Mouse (Mus musculus): ENCODE measurements around the gene Zscan25.
A peak's percentile ranks its signal among the peaks of the same experiment; 100 is the strongest.
"Not testable (repeated sequence)": the region's sequence is repeated elsewhere in the genome, so short reads cannot be mapped to it uniquely, and the experiment has no call there.

Gene Zscan25

DNA sequence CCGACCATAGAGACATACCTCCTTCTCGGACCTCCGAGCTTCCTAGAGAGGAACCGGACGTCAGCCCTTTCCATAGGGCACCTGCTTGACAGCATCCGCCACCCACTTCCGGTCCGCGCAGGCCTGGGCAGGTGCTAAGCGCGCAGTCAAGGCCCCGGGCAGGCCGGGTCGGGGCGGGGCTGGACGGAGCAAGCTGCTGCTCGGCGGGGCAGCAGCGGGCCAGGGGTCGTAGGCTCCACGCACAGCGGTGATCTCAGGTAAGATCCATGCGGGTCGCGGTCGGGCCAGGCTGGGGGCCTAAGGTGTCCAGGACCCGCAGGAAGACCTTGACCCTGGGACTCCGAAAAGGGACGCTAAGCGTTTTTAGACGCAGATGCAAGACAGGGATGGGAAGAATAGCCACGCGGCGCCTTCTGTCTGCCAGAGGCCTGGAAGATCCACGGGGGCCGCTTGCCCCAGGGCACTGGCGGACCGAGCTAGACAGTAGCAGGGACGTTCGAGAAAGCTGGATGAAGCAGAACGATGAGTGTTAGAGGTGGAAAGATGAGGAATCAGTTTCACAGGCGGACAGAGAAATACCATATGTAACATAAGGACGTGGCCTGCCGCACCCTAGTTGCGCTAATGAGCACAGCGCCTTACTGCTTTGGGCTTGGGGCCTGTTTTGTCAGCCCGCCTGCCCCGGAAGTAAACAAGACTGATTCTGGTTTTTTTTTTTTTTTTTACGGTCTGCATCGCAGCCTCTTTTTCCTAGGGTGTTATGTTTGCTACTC, at the start of gene Zscan25:
Gene Zscan25, plus strand, starts transcription at position 130 of the 773 bp plus-strand sequence.
- peak; percentile 93 to 95 for DNase-seq

GRCm38 (mm10) chr5:145230641-145231040, 49.7 kb upstream of the Zscan25 start:
- no peak for DNase-seq

- peak; percentile 98 for DNase-seq
These were observed 48.9 kb upstream of the Zscan25 start, which contains the start of gene Zfp655 for GRCm38 (mm10) chr5:145231367-145231871. Gene Zfp655 (plus strand): TSS chr5:145231715.

- DNase-seq = peak in 1 of 2 experiments; percentile 64
These were observed 48.3 kb upstream of the Zscan25 start for GRCm38 (mm10) chr5:145231893-145232411.

DNA sequence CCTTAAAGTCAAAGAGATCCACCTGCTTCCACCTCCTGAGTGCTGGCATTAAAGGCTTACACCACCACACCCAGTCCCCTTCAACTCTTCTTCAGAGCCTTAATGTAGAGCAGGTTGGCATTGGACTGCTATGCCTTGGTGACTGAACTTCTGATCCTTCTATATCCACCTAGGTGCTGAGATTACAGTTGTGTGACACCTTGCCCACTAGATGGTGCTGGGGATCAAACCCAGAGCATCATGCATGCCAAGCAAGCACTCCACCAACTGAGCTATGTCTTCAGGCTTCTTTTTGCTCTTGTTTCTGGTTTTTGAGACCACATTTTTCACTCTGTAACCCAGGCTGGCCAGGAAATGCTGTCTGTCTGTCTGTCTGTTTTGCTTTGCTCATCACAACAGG, 45.7 kb upstream of the Zscan25 start:
- DNase-seq = peak; percentile 47 to 53

DNA sequence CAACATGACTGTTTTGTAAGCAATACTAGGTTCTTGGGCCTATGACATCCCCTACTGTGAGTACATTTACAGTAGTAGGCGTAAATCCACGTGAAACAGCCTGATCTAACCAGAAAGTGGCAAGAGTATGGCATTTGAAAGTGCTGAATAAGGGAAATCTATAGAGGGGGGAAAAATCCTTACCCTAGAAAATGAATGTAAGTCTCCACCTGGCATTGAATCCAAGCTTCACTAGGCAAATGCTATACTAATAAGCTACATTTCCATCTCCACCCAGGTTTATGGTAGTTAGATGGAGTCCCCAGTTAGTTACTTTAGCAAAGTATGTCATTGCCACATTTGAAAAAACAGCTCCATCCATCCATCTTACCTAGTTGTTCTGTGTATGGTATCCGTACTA, 30.8 kb upstream of the Zscan25 start:
- no peak for DNase-seq

- not testable (repeated sequence) for DNase-seq
These were observed 6.7 kb upstream of the Zscan25 start for GRCm38 (mm10) chr5:145273568-145273967.

- DNase-seq = no peak
These were observed 352 bp upstream of the Zscan25 start for GRCm38 (mm10) chr5:145279948-145280347.

DNA sequence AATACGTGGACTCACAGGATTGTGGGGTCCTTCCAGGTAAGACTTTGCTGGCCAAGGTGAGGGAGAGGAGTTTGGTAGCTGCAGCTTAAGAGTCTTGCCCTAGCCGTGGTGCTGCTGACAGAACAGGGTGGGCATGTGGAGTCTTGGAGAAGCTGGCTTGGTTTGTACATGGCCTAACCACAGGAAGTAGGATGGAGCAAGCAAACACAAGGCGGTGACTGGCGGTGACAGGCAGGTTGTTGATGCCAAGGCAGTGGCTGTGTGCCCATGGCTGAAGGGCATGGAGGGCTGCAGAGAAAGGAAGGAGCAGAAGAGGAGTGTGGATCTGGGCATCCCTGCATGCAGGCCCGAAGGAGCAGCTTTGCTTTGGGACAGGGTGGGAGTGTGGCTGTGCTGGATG, 8.1 kb downstream of the Zscan25 start:
- peak; percentile 28 to 32 for DNase-seq

- no peak for DNase-seq
These were observed 10.4 kb downstream of the Zscan25 start for GRCm38 (mm10) chr5:145290697-145291096.

- no peak for DNase-seq
These were observed 12.1 kb downstream of the Zscan25 start for GRCm38 (mm10) chr5:145292398-145292797.

DNA sequence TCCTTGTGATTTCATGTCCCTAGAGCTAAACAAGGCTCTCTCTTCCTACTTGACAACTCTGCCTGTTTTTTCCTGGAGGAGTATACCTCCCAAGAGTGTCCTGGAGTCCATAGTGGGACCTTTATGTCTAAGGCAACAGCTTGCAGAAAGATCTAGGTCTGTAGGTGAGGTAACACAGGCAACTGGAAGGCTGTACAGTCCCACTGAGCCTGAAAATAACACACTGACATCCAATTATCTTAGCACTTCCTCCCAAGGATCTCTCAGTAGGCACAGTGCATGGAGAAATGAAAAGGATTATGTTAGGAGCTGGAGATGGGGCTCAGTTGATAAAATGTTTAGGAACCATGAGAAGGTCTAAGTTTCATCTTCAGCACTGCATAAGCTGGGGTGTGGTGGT, 20.2 kb downstream of the Zscan25 start:
- no peak for DNase-seq

DNA sequence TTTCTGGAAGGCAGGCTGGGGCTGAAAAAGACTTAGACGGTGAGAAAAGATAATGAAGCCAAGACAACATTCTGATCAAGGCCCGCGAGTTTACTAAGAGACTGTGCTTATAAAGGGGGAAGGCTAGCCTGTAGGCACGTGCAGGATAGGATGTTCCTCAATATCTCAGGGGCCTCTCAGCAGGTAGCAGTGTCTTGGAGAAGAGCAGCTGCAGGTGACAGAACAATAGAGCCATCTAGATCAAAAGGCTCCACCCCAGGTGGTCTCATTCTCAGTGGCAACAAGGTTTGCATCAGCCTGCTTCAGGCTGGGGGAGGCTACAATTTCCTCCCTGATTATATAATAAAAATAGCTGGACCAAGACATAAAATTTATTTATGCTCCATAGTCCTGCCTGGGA, 21.5 kb downstream of the Zscan25 start:
- DNase-seq = not testable (repeated sequence)

DNA sequence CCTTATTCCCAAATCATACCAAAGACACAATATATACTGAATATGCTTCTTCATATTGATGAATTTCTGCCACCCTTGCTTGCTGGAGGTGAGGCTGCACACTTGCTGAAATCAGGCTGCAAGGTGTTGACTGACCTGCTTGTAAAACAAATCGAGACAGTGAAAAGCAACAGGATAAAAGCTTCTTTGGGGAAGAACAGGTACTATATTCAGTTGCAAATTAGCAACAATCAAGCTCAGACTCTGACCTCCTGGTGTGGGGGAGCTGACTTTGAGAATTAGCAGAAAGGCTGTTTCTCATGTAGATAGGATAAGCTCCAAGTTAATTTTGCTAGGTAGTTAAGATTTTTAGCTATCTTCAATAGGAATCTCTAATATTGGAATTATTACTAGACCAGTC, 22.1 kb downstream of the Zscan25 start:
- DNase-seq = no peak

- DNase-seq = not testable (repeated sequence)
These were observed 26.7 kb downstream of the Zscan25 start for GRCm38 (mm10) chr5:145306953-145307352.

GRCm38 (mm10) chr5:145307811-145308210, 27.5 kb downstream of the Zscan25 start:
- DNase-seq = not testable (repeated sequence)

DNA sequence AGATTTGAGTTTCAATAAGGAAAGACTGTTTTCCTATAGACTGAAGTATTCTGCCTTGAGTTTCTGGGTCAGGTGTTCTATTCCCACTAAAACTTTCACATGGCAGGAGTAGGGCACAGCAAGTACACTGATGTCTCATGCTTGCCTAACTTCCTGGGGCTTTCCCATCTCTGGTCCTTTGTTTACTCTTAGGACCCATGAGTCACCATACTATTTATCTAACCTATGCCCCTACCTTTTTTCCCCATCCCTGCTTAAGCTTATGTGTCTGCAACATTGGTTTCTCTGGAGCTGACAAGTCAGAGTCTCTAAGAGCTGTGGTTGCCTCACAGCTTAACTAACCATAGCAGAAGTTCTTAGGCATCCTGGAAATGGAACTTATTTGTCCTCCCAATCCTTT, 33.5 kb downstream of the Zscan25 start:
- DNase-seq = no peak

GRCm38 (mm10) chr5:145317141-145317540, 36.8 kb downstream of the Zscan25 start:
- no peak for DNase-seq

GRCm38 (mm10) chr5:145338756-145339155, 58.5 kb downstream of the Zscan25 start:
- not testable (repeated sequence) for DNase-seq

Data from cerebellum, postnatal 10 days (tissue).